Mouse (Mus musculus) small intestine, adult 2 months (tissue): ENCODE results near the gene Zscan10.

Source experiments
- CTCF ChIP-seq: fragments of 200-500 bp; IDR thresholded peaks from 2 replicates; pipeline ENCODE4 v1.5.1; 2012; ENCODE audit warnings: low read depth, mild to moderate bottlenecking, control low read depth, inconsistent platforms, low read length, moderate library complexity, mixed read lengths; ENCODE audit not compliant: insufficient replicate concordance, insufficient read length; ENCODE audit errors: extremely low read depth
- POLR2A ChIP-seq: fragments of 200-500 bp; IDR thresholded peaks from 2 replicates; pipeline ENCODE4 v1.6.1; 2012; ENCODE audit warnings: low read depth, mild to moderate bottlenecking, control low read depth, inconsistent platforms, low read length, moderate library complexity

DNA sequence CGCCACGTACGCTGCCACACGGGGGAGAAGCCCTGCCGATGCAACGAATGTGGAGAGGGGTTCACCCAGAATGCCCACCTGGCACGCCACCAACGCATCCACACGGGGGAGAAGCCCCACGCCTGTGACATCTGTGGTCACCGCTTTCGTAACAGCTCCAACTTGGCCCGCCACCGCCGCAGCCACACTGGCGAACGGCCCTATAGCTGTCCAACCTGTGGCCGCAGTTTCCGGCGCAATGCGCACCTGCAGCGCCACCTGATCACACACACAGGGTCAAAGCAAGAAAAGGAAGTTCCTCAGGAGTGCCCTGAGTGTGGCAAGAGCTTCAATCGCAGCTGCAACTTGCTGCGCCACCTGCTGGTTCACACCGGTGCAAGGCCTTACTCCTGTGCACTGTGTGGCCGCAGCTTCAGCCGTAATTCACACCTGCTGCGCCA is 9.7 kb downstream of the Zscan10 start:
- TF ChIP-seq CTCF (peak; percentile 79), POLR2A (no peak)
